Mouse (Mus musculus): ENCODE measurements at regions not wholly inside any gene's neighbourhood (a gene's known extent, or its start where the extent isn't known, plus 50 kb on each side); places are given as distances from the start of the nearest gene placed in this dataset.

DNA sequence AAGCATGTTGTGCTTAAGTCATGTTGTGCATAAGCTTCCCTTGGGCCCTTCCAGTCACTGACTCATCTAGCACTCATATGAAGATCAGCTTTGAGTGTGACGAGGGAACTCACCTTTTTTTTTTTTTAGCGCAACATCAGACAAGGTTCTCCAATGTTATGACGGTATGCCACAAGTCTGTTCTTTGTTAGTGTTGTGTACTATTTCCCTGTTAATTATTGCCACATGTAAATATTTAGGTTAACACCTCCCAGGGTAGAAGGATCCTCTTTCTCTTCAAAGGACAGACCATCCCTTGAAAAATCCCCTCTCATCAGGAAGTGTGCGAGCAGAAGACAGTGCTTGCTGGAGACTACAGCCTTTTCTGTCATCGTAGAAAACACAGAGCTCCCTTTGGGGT, 129.9 kb downstream of the Dusp6 start:
- no peak overlapping the region for H3K27ac ChIP-seq (ENCODE audit: low read depth, low read length)
- no peak for ATAC-seq (ENCODE audit: low FRiP score, low TSS enrichment)
- no peaks in the 10 kb centered on the region for H3K9me3 ChIP-seq (ENCODE audit: control insufficient read depth, low read length)
- H3K4me3 ChIP-seq (ENCODE audit: low read length) = no peak overlapping the region
- no peaks in the 10 kb centered on the region for H3K4me1 ChIP-seq (ENCODE audit: control insufficient read depth, insufficient read depth, low read length)
- no peaks in the 10 kb centered on the region for H3K27me3 ChIP-seq (ENCODE audit: control insufficient read depth, insufficient read depth, low read length)
- no peaks in the 10 kb centered on the region for H3K36me3 ChIP-seq (ENCODE audit: control insufficient read depth, insufficient read depth, low read length)
- no peak overlapping the region for H3K4me2 ChIP-seq (replicated peaks; ENCODE audit: low read depth, low read length)
- no peak overlapping the region for H3K9ac ChIP-seq (ENCODE audit: low read depth, low read length)
- 75% methylated on average over 5 of the region's 5 CpGs for WGBS

DNA sequence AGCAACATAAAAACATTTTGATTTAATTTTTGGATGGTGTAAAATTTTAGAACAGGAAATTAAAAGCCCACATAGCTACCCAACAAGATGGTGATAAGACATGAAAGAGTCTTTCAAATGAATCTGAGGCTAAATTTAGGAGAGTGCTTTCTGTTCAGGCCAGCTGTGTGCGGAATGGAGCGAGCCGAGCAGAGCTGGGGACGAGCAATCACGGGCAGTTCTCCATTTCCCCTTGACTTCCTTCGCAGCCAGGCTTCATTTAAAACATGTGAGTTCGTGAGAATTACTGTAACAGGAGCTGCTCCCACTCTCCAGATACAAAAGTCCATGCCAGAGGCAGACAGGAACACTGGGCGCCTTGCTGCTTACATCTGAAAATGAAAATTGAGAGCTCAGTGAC, 130.5 kb downstream of the Dusp6 start:
- H3K4me3 ChIP-seq (ENCODE audit: low read length) = no peak overlapping the region
- H3K9ac ChIP-seq (ENCODE audit: low read depth, low read length) = no peak overlapping the region
- no peaks in the 10 kb centered on the region for H3K4me1 ChIP-seq (ENCODE audit: control insufficient read depth, insufficient read depth, low read length)
- H3K27ac ChIP-seq (ENCODE audit: low read depth, low read length) = no peak overlapping the region
- ATAC-seq (ENCODE audit: low FRiP score, low TSS enrichment) = no peak
- H3K4me2 ChIP-seq (replicated peaks; ENCODE audit: low read depth, low read length) = no peak overlapping the region
- H3K9me3 ChIP-seq (ENCODE audit: control insufficient read depth, low read length) = no peaks in the 10 kb centered on the region
- no peaks in the 10 kb centered on the region for H3K36me3 ChIP-seq (ENCODE audit: control insufficient read depth, insufficient read depth, low read length)
- 36% methylated on average over 8 of the region's 8 CpGs for WGBS
- H3K27me3 ChIP-seq (ENCODE audit: control insufficient read depth, insufficient read depth, low read length) = no peaks in the 10 kb centered on the region

GRCm38 (mm10) chr10:99395411-99395810, 132.4 kb downstream of the Dusp6 start:
- Histone ChIP-seq H3K4me3 (ENCODE audit: low read length) (no peak overlapping the region), H3K4me2 (replicated peaks; ENCODE audit: low read depth, low read length) (no peak overlapping the region), H3K9me3 (ENCODE audit: control insufficient read depth, low read length) (no peaks in the 10 kb centered on the region), H3K4me1 (ENCODE audit: control insufficient read depth, insufficient read depth, low read length) (no peaks in the 10 kb centered on the region), H3K9ac (ENCODE audit: low read depth, low read length) (no peak overlapping the region), H3K27me3 (ENCODE audit: control insufficient read depth, insufficient read depth, low read length) (no peaks in the 10 kb centered on the region), H3K36me3 (ENCODE audit: control insufficient read depth, insufficient read depth, low read length) (no peaks in the 10 kb centered on the region), H3K27ac (ENCODE audit: low read depth, low read length) (no peak overlapping the region)
- 60% methylated on average over 1 of the region's 1 CpGs for WGBS
- no peak for ATAC-seq (ENCODE audit: low FRiP score, low TSS enrichment)

DNA sequence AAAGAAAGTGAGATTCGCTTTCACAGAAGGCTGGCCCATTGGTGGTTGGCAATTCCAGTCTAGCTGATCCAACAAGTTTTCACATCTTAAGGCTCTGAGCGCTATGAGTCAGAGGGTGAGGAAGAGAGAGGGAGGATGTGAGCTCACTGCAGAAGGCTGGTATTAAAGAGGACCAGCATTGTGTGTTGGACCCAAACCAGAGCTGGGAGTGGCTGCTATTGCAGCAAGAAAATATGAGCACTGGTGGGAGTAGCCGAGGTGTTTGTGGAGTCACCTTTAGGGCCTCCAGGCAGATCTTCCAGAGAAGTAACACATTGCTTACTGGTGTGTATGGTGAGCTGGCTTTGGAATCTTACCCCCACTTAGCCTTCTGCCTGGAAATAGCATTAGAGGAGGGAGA, 133.6 kb downstream of the Dusp6 start:
- H3K4me1 ChIP-seq (ENCODE audit: control insufficient read depth, insufficient read depth, low read length) = no peaks in the 10 kb centered on the region
- H3K27me3 ChIP-seq (ENCODE audit: control insufficient read depth, insufficient read depth, low read length) = no peaks in the 10 kb centered on the region
- WGBS = 62% methylated on average over 3 of the region's 3 CpGs
- no peaks in the 10 kb centered on the region for H3K9me3 ChIP-seq (ENCODE audit: control insufficient read depth, low read length)
- ATAC-seq (ENCODE audit: low FRiP score, low TSS enrichment) = 0 out of 2 replicates have a peak, but pooled peaks have one; percentile 49
- H3K36me3 ChIP-seq (ENCODE audit: control insufficient read depth, insufficient read depth, low read length) = no peaks in the 10 kb centered on the region
- no peak overlapping the region for H3K27ac ChIP-seq (ENCODE audit: low read depth, low read length)
- no peak overlapping the region for H3K4me3 ChIP-seq (ENCODE audit: low read length)
- H3K9ac ChIP-seq (ENCODE audit: low read depth, low read length) = no peak overlapping the region
- no peak overlapping the region for H3K4me2 ChIP-seq (replicated peaks; ENCODE audit: low read depth, low read length)

GRCm38 (mm10) chr10:99400076-99400475, 137.0 kb downstream of the Dusp6 start:
- 93% methylated on average over 6 of the region's 6 CpGs for WGBS
- no peak overlapping the region for H3K4me2 ChIP-seq (replicated peaks; ENCODE audit: low read depth, low read length)
- H3K36me3 ChIP-seq (ENCODE audit: control insufficient read depth, insufficient read depth, low read length) = no peaks in the 10 kb centered on the region
- no peak for ATAC-seq (ENCODE audit: low FRiP score, low TSS enrichment)
- H3K4me1 ChIP-seq (ENCODE audit: control insufficient read depth, insufficient read depth, low read length) = no peaks in the 10 kb centered on the region
- no peak overlapping the region for H3K4me3 ChIP-seq (ENCODE audit: low read length)
- H3K9me3 ChIP-seq (ENCODE audit: control insufficient read depth, low read length) = no peaks in the 10 kb centered on the region
- no peak overlapping the region for H3K27ac ChIP-seq (ENCODE audit: low read depth, low read length)
- H3K9ac ChIP-seq (ENCODE audit: low read depth, low read length) = no peak overlapping the region
- no peaks in the 10 kb centered on the region for H3K27me3 ChIP-seq (ENCODE audit: control insufficient read depth, insufficient read depth, low read length)

- Histone ChIP-seq H3K4me3 (ENCODE audit: low read length) (no peak overlapping the region), H3K9ac (ENCODE audit: low read depth, low read length) (no peak overlapping the region), H3K4me1 (ENCODE audit: control insufficient read depth, insufficient read depth, low read length) (no peaks in the 10 kb centered on the region), H3K4me2 (replicated peaks; ENCODE audit: low read depth, low read length) (no peak overlapping the region), H3K27me3 (ENCODE audit: control insufficient read depth, insufficient read depth, low read length) (no peaks in the 10 kb centered on the region), H3K9me3 (ENCODE audit: control insufficient read depth, low read length) (0 out of 2 replicates have a peak, but pooled peaks cover 2% of the 10 kb centered on the region), H3K27ac (ENCODE audit: low read depth, low read length) (no peak overlapping the region), H3K36me3 (ENCODE audit: control insufficient read depth, insufficient read depth, low read length) (no peaks in the 10 kb centered on the region)
- ATAC-seq (ENCODE audit: low FRiP score, low TSS enrichment) = no peak
- 89% methylated on average over 2 of the region's 2 CpGs for WGBS
Measured at GRCm38 (mm10) chr10:99406764-99407163, 143.7 kb downstream of the Dusp6 start.

DNA sequence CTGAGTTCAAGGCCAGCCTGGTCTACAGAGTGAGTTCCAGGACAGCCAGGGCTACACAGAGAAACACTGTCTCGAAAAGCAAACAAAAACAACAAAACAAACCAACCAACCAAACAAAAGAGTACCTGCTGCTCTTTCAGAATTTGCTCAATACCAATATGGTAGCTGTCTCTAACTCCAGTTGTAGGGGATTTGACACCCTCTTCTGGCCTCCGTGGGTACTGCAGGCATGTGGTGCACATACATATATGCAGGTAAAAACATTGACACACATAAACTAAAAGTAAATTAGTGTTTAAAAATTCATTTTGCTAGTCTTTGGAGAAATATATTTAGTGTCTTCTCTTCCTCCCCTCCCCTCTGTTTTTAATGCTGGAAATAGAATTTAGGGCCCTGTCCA, 145.8 kb downstream of the Dusp6 start:
- Histone ChIP-seq H3K9ac (ENCODE audit: low read depth, low read length) (no peak overlapping the region), H3K4me1 (ENCODE audit: control insufficient read depth, insufficient read depth, low read length) (no peaks in the 10 kb centered on the region), H3K27me3 (ENCODE audit: control insufficient read depth, insufficient read depth, low read length) (no peaks in the 10 kb centered on the region), H3K4me2 (replicated peaks; ENCODE audit: low read depth, low read length) (no peak overlapping the region), H3K9me3 (ENCODE audit: control insufficient read depth, low read length) (0 out of 2 replicates have a peak, but pooled peaks cover 2% of the 10 kb centered on the region), H3K27ac (ENCODE audit: low read depth, low read length) (no peak overlapping the region), H3K36me3 (ENCODE audit: control insufficient read depth, insufficient read depth, low read length) (no peaks in the 10 kb centered on the region), H3K4me3 (ENCODE audit: low read length) (no peak overlapping the region)
- no peak for ATAC-seq (ENCODE audit: low FRiP score, low TSS enrichment)
- 93% methylated on average over 2 of the region's 2 CpGs for WGBS

- 67% methylated on average over 11 of the region's 11 CpGs for WGBS
- Histone ChIP-seq H3K27me3 (ENCODE audit: control insufficient read depth, insufficient read depth, low read length) (no peaks in the 10 kb centered on the region), H3K9me3 (ENCODE audit: control insufficient read depth, low read length) (0 out of 2 replicates have a peak, but pooled peaks cover 2% of the 10 kb centered on the region), H3K27ac (ENCODE audit: low read depth, low read length) (no peak overlapping the region), H3K4me2 (replicated peaks; ENCODE audit: low read depth, low read length) (no peak overlapping the region), H3K36me3 (ENCODE audit: control insufficient read depth, insufficient read depth, low read length) (no peaks in the 10 kb centered on the region), H3K9ac (ENCODE audit: low read depth, low read length) (no peak overlapping the region), H3K4me3 (ENCODE audit: low read length) (no peak overlapping the region), H3K4me1 (ENCODE audit: control insufficient read depth, insufficient read depth, low read length) (no peaks in the 10 kb centered on the region)
- 0 out of 2 replicates have a peak, but pooled peaks have one; percentile 9 for ATAC-seq (ENCODE audit: low FRiP score, low TSS enrichment)
Measured at GRCm38 (mm10) chr10:99409744-99410143, 146.7 kb downstream of the Dusp6 start.

DNA sequence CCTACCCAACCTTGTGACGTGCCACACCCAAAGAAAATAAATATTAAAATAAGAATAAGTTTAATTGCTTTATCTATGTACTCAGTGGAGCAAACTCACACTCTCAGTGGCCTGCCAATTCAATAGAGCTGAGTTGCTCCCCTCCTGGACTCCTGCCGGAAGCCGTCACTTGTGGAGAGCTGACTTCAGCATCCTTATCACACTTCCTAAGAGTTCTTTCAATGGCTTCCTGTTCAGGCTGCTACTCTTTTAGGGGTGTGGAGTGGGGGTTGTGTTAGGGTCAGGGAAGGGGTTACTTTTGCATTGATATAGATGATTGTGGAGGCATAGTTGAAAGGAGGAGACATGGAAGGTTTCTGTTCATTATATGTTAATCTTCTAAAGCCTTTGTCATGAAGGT, 147.7 kb downstream of the Dusp6 start:
- H3K36me3 ChIP-seq (ENCODE audit: control insufficient read depth, insufficient read depth, low read length) = no peaks in the 10 kb centered on the region
- no peak overlapping the region for H3K27ac ChIP-seq (ENCODE audit: low read depth, low read length)
- H3K9ac ChIP-seq (ENCODE audit: low read depth, low read length) = no peak overlapping the region
- no peak overlapping the region for H3K4me2 ChIP-seq (replicated peaks; ENCODE audit: low read depth, low read length)
- H3K4me1 ChIP-seq (ENCODE audit: control insufficient read depth, insufficient read depth, low read length) = no peaks in the 10 kb centered on the region
- H3K27me3 ChIP-seq (ENCODE audit: control insufficient read depth, insufficient read depth, low read length) = no peaks in the 10 kb centered on the region
- peak; percentile 16; the same call in 1 of the 2 replicates for ATAC-seq (ENCODE audit: low FRiP score, low TSS enrichment)
- H3K4me3 ChIP-seq (ENCODE audit: low read length) = no peak overlapping the region
- H3K9me3 ChIP-seq (ENCODE audit: control insufficient read depth, low read length) = 0 out of 2 replicates have a peak, but pooled peaks cover 2% of the 10 kb centered on the region
- WGBS = 77% methylated on average over 3 of the region's 3 CpGs
